Mouse (Mus musculus): ENCODE results near the gene Zfp955a. TPM values are rescaled to one million over a fixed set of nuclear protein-coding genes. Genes with fewer than 3 reads are reported as not detected.
"Not testable (repeated sequence)": the region's sequence is repeated elsewhere in the genome, so short reads cannot be mapped to it uniquely, and the experiment has no call there.

The Zfp955a gene
- 2.6 and 2.8 TPM in 2 replicates for polyA plus RNA-seq (2012; rRNA removed)

DNA sequence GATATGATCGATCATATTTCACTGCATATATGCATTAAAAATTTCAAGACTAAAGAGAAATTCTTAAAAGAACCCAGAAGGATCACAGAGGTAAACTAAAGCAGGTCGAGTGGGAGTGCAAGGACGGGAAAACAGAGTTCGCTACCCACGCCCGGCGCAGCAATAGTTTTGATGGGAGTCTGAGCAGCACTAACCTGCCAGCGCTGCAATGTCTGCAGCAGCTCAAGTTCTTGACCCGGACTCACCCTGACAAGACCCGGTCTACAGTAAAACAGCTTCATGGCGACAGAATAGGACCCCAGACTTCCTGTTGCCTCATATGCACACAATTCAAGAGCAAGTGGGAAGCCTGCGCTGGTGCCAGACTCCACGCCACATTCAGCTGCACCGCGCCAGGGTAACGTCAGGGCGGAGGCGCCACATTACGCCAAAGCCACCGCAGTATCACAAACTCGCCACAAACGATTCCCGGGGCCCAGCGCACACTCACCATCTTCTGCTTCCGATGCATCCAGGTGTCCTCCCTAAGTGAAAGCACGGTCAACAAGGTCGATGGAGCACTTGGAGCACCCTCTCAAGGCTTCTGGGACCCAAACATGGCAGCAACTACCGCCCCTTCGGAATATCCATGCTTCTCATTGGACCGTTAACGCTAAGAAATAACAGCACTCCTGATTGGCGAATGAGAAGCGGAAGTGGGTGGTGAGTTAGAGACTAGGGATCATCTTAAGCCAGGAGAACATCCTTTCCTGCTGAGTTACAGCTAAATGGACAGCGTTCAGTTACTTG lies at the start of gene Zfp955a:
Gene Zfp955a (minus strand): TSS at position 616 of the 789 bp plus-strand sequence.
- H3K36me3 ChIP-seq (ENCODE audit: control insufficient read depth, insufficient read depth, low read length); H3K27me3 ChIP-seq (ENCODE audit: control insufficient read depth, insufficient read depth, low read length); DNase-seq; H3K4me1 ChIP-seq (replicated peaks; ENCODE audit: control insufficient read depth, insufficient read depth, low read length); H3K27ac ChIP-seq (ENCODE audit: control insufficient read depth, insufficient read depth, low read length); H3K4me3 ChIP-seq (ENCODE audit: control insufficient read depth, insufficient read depth, low read length): not testable (repeated sequence)
- WGBS, result 29% methylated on average over 1 of the region's 34 CpGs

DNA sequence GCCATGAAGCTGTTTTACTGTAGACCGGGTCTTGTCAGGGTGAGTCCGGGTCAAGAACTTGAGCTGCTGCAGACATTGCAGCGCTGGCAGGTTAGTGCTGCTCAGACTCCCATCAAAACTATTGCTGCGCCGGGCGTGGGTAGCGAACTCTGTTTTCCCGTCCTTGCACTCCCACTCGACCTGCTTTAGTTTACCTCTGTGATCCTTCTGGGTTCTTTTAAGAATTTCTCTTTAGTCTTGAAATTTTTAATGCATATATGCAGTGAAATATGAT lies 34.9 kb upstream of the Zfp955a start:
- DNase-seq; H3K4me1 ChIP-seq (replicated peaks; ENCODE audit: control insufficient read depth, insufficient read depth, low read length); H3K36me3 ChIP-seq (ENCODE audit: control insufficient read depth, insufficient read depth, low read length); H3K27ac ChIP-seq (ENCODE audit: control insufficient read depth, insufficient read depth, low read length); H3K27me3 ChIP-seq (ENCODE audit: control insufficient read depth, insufficient read depth, low read length); H3K4me3 ChIP-seq (ENCODE audit: control insufficient read depth, insufficient read depth, low read length): not testable (repeated sequence)
- no CpG with 5 or more reads among the region's 9 CpGs for WGBS

DNA sequence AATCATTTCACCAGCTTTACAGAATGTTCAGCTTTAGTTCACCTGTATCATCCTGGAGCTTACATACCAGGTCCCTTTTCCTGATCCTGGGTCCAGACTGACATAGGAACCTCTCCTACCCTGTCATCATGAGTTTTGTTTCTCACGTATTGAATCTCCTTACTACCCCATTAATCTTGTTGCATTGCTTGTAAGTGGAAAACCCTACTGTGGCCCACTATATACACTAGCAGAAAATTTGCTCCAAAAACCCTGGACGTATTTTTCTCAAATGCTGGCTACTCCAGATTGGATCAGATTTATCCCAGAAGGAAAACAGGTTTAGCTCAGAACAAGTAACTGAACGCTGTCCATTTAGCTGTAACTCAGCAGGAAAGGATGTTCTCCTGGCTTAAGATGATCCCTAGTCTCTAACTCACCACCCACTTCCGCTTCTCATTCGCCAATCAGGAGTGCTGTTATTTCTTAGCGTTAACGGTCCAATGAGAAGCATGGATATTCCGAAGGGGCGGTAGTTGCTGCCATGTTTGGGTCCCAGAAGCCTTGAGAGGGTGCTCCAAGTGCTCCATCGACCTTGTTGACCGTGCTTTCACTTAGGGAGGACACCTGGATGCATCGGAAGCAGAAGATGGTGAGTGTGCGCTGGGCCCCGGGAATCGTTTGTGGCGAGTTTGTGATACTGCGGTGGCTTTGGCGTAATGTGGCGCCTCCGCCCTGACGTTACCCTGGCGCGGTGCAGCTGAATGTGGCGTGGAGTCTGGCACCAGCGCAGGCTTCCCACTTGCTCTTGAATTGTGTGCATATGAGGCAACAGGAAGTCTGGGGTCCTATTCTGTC lies 34.3 kb upstream of the Zfp955a start, which contains the start of gene Zfp955b:
Gene Zfp955b (plus strand): TSS at position 506 of the 837 bp plus-strand sequence.
- not testable (repeated sequence) for DNase-seq; H3K4me1 ChIP-seq (replicated peaks; ENCODE audit: control insufficient read depth, insufficient read depth, low read length); H3K27me3 ChIP-seq (ENCODE audit: control insufficient read depth, insufficient read depth, low read length); H3K4me3 ChIP-seq (ENCODE audit: control insufficient read depth, insufficient read depth, low read length); H3K36me3 ChIP-seq (ENCODE audit: control insufficient read depth, insufficient read depth, low read length); H3K27ac ChIP-seq (ENCODE audit: control insufficient read depth, insufficient read depth, low read length)
- whole genome bisulfite sequencing, result no CpG with 5 or more reads among the region's 25 CpGs

DNA sequence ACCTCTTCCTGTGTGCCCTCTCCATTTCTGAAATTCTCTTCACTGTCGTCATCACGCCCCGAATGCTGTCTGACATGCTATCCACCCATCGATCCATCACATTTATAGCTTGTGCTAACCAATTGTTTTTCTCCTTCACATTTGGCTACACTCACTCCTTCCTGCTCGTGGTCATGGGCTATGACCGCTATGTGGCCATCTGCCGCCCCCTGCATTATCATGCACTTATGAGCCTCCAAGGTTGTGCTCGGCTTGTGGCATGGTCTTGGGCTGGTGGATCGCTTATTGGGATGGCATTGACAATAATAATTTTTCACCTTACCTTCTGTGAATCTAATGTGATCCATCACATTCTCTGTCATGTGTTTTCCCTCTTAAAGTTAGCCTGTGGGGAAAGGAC lies 14.0 kb upstream of the Zfp955a start:
- no peaks in the 10 kb centered on the region for H3K36me3 ChIP-seq (ENCODE audit: control insufficient read depth, insufficient read depth, low read length)
- H3K4me3 ChIP-seq (ENCODE audit: control insufficient read depth, insufficient read depth, low read length), result no peak overlapping the region
- DNase-seq, result no peak
- H3K4me1 ChIP-seq (replicated peaks; ENCODE audit: control insufficient read depth, insufficient read depth, low read length), result no peaks in the 10 kb centered on the region
- no peak overlapping the region for H3K27ac ChIP-seq (ENCODE audit: control insufficient read depth, insufficient read depth, low read length)
- H3K27me3 ChIP-seq (ENCODE audit: control insufficient read depth, insufficient read depth, low read length), result no peaks in the 10 kb centered on the region
- WGBS, result 92% methylated on average over 9 of the region's 9 CpGs
- TF ChIP-seq CTCF (IDR thresholded peaks at IDR 0.05; ENCODE audit: borderline replicate concordance, control insufficient read depth, extremely low read depth, insufficient read depth, low read length, poor library complexity) (no peak), POLR2A (IDR thresholded peaks at IDR 0.05; ENCODE audit: control insufficient read depth, extremely low read depth, insufficient read depth, low read length, poor library complexity) (no peak)

DNA sequence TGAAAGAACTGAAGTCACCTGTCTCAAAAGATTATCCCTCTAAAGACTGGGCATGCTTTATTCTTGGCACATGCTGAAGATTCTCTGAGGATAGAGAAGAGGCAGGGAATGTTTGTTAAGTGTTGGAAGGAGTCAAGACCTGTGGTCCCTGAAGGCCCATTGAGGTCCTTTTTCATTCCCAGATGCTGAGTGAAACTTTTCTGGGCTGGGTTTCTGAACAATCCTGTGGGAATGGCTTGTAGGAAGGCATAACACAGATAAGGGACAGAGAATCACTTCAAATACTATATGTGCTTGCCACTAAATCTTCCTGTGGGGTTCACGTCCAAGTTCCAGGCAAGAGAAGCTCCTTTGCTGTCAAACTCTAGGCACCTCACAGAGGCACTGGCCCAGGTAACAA lies 9.4 kb upstream of the Zfp955a start, which contains the start of gene Olfr63:
Gene Olfr63 (plus strand): TSS at position 301 of the 400 bp plus-strand sequence.
- H3K27ac ChIP-seq (ENCODE audit: control insufficient read depth, insufficient read depth, low read length), result no peak within 1 kb of the TSS
- no peak within 1 kb of the TSS for H3K4me3 ChIP-seq (ENCODE audit: control insufficient read depth, insufficient read depth, low read length)
- H3K36me3 ChIP-seq (ENCODE audit: control insufficient read depth, insufficient read depth, low read length), result no peaks in the 10 kb centered on the region
- no peaks in the 10 kb centered on the region for H3K27me3 ChIP-seq (ENCODE audit: control insufficient read depth, insufficient read depth, low read length)
- 91% methylated on average over 1 of the region's 1 CpGs for WGBS
- no peak for DNase-seq
- no peaks in the 10 kb centered on the region for H3K4me1 ChIP-seq (replicated peaks; ENCODE audit: control insufficient read depth, insufficient read depth, low read length)
- no peak for TF ChIP-seq CTCF (IDR thresholded peaks at IDR 0.05; ENCODE audit: borderline replicate concordance, control insufficient read depth, extremely low read depth, insufficient read depth, low read length, poor library complexity)
- TF ChIP-seq POLR2A (IDR thresholded peaks at IDR 0.05; ENCODE audit: control insufficient read depth, extremely low read depth, insufficient read depth, low read length, poor library complexity), result no peak

DNA sequence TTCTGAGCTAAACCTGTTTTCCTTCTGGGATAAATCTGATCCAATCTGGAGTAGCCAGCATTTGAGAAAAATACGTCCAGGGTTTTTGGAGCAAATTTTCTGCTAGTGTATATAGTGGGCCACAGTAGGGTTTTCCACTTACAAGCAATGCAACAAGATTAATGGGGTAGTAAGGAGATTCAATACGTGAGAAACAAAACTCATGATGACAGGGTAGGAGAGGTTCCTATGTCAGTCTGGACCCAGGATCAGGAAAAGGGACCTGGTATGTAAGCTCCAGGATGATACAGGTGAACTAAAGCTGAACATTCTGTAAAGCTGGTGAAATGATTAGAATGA lies 343 bp upstream of the Zfp955a start:
- DNase-seq; H3K36me3 ChIP-seq (ENCODE audit: control insufficient read depth, insufficient read depth, low read length); H3K27me3 ChIP-seq (ENCODE audit: control insufficient read depth, insufficient read depth, low read length); H3K4me1 ChIP-seq (replicated peaks; ENCODE audit: control insufficient read depth, insufficient read depth, low read length); H3K27ac ChIP-seq (ENCODE audit: control insufficient read depth, insufficient read depth, low read length); H3K4me3 ChIP-seq (ENCODE audit: control insufficient read depth, insufficient read depth, low read length): not testable (repeated sequence)
- no CpG with 5 or more reads among the region's 2 CpGs for WGBS

DNA sequence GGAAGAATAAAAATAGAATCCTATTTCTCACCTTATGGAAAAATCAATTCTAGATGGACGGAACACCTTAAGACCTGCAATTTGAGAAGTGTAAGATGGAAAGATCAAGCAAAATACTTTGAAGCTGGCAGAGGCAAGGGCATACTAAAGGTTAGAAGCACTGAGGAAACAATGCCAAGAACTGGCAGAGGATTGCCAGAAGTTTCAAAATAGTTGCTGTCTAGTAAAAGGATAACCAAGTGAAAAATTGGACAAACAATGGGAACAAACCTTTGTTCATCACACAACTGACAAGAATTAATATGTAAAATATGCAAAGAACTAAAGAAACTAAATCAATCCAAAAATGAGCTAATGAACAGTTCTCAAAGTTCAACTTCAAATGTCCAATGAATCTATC lies 18.3 kb downstream of the Zfp955a start:
- H3K4me1 ChIP-seq (replicated peaks; ENCODE audit: control insufficient read depth, insufficient read depth, low read length); H3K27ac ChIP-seq (ENCODE audit: control insufficient read depth, insufficient read depth, low read length); H3K27me3 ChIP-seq (ENCODE audit: control insufficient read depth, insufficient read depth, low read length); DNase-seq; H3K4me3 ChIP-seq (ENCODE audit: control insufficient read depth, insufficient read depth, low read length); H3K36me3 ChIP-seq (ENCODE audit: control insufficient read depth, insufficient read depth, low read length): not testable (repeated sequence)
- WGBS, result 94% methylated on average over 1 of the region's 1 CpGs

Data from thymus, adult 2 months (tissue).